7 mouse cellular contexts compared by ENCODE assay signal in the genomic region with DNA sequence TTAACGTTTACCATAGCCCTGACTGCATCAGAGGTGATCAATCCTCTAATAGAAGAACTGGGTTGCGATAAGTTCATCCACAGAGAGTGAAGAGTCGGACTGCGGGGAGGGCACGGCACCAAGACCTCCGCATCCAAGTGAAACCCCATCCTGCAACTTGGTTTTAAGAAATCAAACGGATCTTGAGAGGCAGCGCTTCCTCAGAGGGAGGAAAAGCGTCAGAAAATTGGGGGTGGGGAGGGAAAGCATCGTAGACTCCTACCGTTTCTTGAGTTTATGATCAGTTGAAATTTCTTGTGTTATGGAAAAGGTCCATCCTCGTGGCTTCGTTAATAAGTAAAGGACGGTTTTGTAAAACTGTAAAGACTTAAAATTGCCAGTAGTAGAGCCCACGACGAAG. TPM values are rescaled to one million over a fixed set of nuclear protein-coding genes. Genes with fewer than 3 reads are reported as not detected.
DNase-seq lines count a peak whose midpoint lies in the region; ATAC-seq lines count a peak whose summit lies in the region.

No protein-coding gene starts in this region.

- H3K36me3 ChIP-seq in lung, embryonic 15.5 days = peaks cover 21% of the 10 kb centered on the region; the same call in 1 of the 2 replicates
- H3K36me3 ChIP-seq in forebrain, embryonic 11.5 days (ENCODE audit: control insufficient read depth, insufficient read depth, low read length) = peaks cover 2% of the 10 kb centered on the region; the same call in 1 of the 2 replicates
- peaks cover 43% of the 10 kb centered on the region for H3K36me3 ChIP-seq in limb, embryonic 10.5 days
- H3K36me3 ChIP-seq in neural tube, embryonic 15.5 days = peaks cover 23% of the 10 kb centered on the region

- peak overlapping the region; percentile 88 for H3K4me3 ChIP-seq in lung, embryonic 15.5 days
- H3K4me3 ChIP-seq in forebrain, embryonic 11.5 days (ENCODE audit: low read depth, low read length) = peak overlapping the region; percentile 96
- H3K4me3 ChIP-seq in limb, embryonic 10.5 days = peak overlapping the region; percentile 90
- H3K4me3 ChIP-seq in neural tube, embryonic 15.5 days (replicated peaks) = peak overlapping the region; percentile 95

- no peaks in the 10 kb centered on the region for H3K9me3 ChIP-seq in lung, embryonic 15.5 days
- no peaks in the 10 kb centered on the region; the same call in 1 of the 2 replicates for H3K9me3 ChIP-seq in forebrain, embryonic 11.5 days (ENCODE audit: control insufficient read depth, low read length)
- H3K9me3 ChIP-seq in limb, embryonic 10.5 days (replicated peaks) = no peaks in the 10 kb centered on the region
- no peaks in the 10 kb centered on the region for H3K9me3 ChIP-seq in neural tube, embryonic 15.5 days (replicated peaks)

- 20% methylated on average over 16 of the region's 16 CpGs for WGBS in lung, embryonic 15.5 days
- WGBS in forebrain, embryonic 11.5 days = 36% methylated on average over 16 of the region's 16 CpGs
- WGBS in limb, embryonic 10.5 days = 31% methylated on average over 16 of the region's 16 CpGs
- WGBS in neural tube, embryonic 15.5 days = 22% methylated on average over 16 of the region's 16 CpGs

- no peak for ATAC-seq in lung, embryonic 15.5 days (ENCODE audit: borderline replicate concordance, extremely low read depth, low FRiP score, low TSS enrichment)
- ATAC-seq in forebrain, embryonic 11.5 days (replicated peaks; ENCODE audit: low FRiP score) = no peak
- ATAC-seq in neural tube, embryonic 15.5 days (ENCODE audit: low FRiP score) = no peak

- H3K4me1 ChIP-seq in lung, embryonic 15.5 days = peaks cover 15% of the 10 kb centered on the region; the same call in 1 of the 2 replicates
- 0 out of 2 replicates have a peak, but pooled peaks cover 2% of the 10 kb centered on the region for H3K4me1 ChIP-seq in forebrain, embryonic 11.5 days (replicated peaks; ENCODE audit: control insufficient read depth, insufficient read depth, low read length)
- peaks cover 9% of the 10 kb centered on the region for H3K4me1 ChIP-seq in limb, embryonic 10.5 days
- H3K4me1 ChIP-seq in neural tube, embryonic 15.5 days = peaks cover 24% of the 10 kb centered on the region

- no peaks in the 10 kb centered on the region for H3K27me3 ChIP-seq in lung, embryonic 15.5 days
- H3K27me3 ChIP-seq in forebrain, embryonic 11.5 days (ENCODE audit: control insufficient read depth, insufficient read depth, low read length) = no peaks in the 10 kb centered on the region
- no peaks in the 10 kb centered on the region for H3K27me3 ChIP-seq in limb, embryonic 10.5 days (ENCODE audit: low read depth, poor library complexity, severe bottlenecking)
- no peaks in the 10 kb centered on the region for H3K27me3 ChIP-seq in neural tube, embryonic 15.5 days (replicated peaks)

- peak overlapping the region; percentile 86 for H3K4me2 ChIP-seq in lung, embryonic 15.5 days
- H3K4me2 ChIP-seq in forebrain, embryonic 11.5 days (ENCODE audit: low read depth, low read length, severe bottlenecking) = peak overlapping the region; percentile 72
- H3K4me2 ChIP-seq in neural tube, embryonic 15.5 days = peak overlapping the region; percentile 70

- peak overlapping the region; percentile 95 for H3K9ac ChIP-seq in lung, embryonic 15.5 days
- H3K9ac ChIP-seq in forebrain, embryonic 11.5 days (ENCODE audit: low read length) = peak overlapping the region; percentile 99
- H3K9ac ChIP-seq in neural tube, embryonic 15.5 days (replicated peaks) = peak overlapping the region; percentile 100

- DNase-seq in lung, postnatal 25 days (ENCODE audit: low spot score) = no peak
- no peak for DNase-seq in forebrain, embryonic 11.5 days (ENCODE audit: low spot score)
- no peak for DNase-seq in limb, embryonic 10.5 days (ENCODE audit: low spot score)
- no peak for DNase-seq in cerebellum, adult 11-12 months
- no peak for DNase-seq in B cell, adult 2 months

- peak overlapping the region; percentile 88 for H3K27ac ChIP-seq in lung, embryonic 15.5 days
- H3K27ac ChIP-seq in forebrain, embryonic 11.5 days (ENCODE audit: low read depth, low read length) = no peak overlapping the region
- H3K27ac ChIP-seq in limb, embryonic 10.5 days = peak overlapping the region; percentile 98
- peak overlapping the region; percentile 94 for H3K27ac ChIP-seq in neural tube, embryonic 15.5 days (replicated peaks)

RNA-seq across cellular contexts. Expression of gene Eid2, which starts 0.9 kb away (rescaled TPM):
- 6.6 and 9.0 TPM in 2 replicates for polyA plus RNA-seq in lung, embryonic 15.5 days (2015; fragmentation: Nextera tagmentation; extraction: Ambion mirVana)
- 12.6 and 16.1 TPM in 2 replicates for polyA plus RNA-seq in forebrain, embryonic 11.5 days (2014; fragmentation: Nextera tagmentation; extraction: Ambion mirVana)
- 2.9 and 3.9 TPM in 2 replicates for polyA plus RNA-seq in limb, embryonic 10.5 days (2016; fragmentation: Nextera tagmentation; extraction: Ambion mirVana)
- 6.9 and 18.2 TPM in 2 replicates for polyA plus RNA-seq in neural tube, embryonic 15.5 days (2015; fragmentation: Nextera tagmentation; extraction: Ambion mirVana)

RNA-seq across cellular contexts. Expression of gene Eid2b, which starts 9.0 kb away (rescaled TPM):
- 11.4 and 11.8 TPM in 2 replicates for polyA plus RNA-seq in lung, embryonic 15.5 days (2015; fragmentation: Nextera tagmentation; extraction: Ambion mirVana)
- 15.4 and 17.3 TPM in 2 replicates for polyA plus RNA-seq in forebrain, embryonic 11.5 days (2014; fragmentation: Nextera tagmentation; extraction: Ambion mirVana)
- polyA plus RNA-seq in limb, embryonic 10.5 days (2016; fragmentation: Nextera tagmentation; extraction: Ambion mirVana) = 7.6 and 11.2 TPM in 2 replicates
- polyA plus RNA-seq in neural tube, embryonic 15.5 days (2015; fragmentation: Nextera tagmentation; extraction: Ambion mirVana) = 33.5 and 37.7 TPM in 2 replicates

RNA-seq across cellular contexts. Expression of gene Selenov, which starts 22.4 kb away (rescaled TPM):
- polyA plus RNA-seq in lung, embryonic 15.5 days (2015; fragmentation: Nextera tagmentation; extraction: Ambion mirVana) = not detected in 2 replicates
- 0.24 TPM in 1 of 2 replicates, not detected in the other for polyA plus RNA-seq in forebrain, embryonic 11.5 days (2014; fragmentation: Nextera tagmentation; extraction: Ambion mirVana)
- polyA plus RNA-seq in limb, embryonic 10.5 days (2016; fragmentation: Nextera tagmentation; extraction: Ambion mirVana) = not detected in 2 replicates
- 1.8 and 2.4 TPM in 2 replicates for polyA plus RNA-seq in neural tube, embryonic 15.5 days (2015; fragmentation: Nextera tagmentation; extraction: Ambion mirVana)

RNA-seq across cellular contexts. Expression of gene Dll3, which starts 33.5 kb away (rescaled TPM):
- polyA plus RNA-seq in lung, embryonic 15.5 days (2015; fragmentation: Nextera tagmentation; extraction: Ambion mirVana) = 0.75 and 0.94 TPM in 2 replicates
- polyA plus RNA-seq in forebrain, embryonic 11.5 days (2014; fragmentation: Nextera tagmentation; extraction: Ambion mirVana) = 43.6 and 50.5 TPM in 2 replicates
- polyA plus RNA-seq in limb, embryonic 10.5 days (2016; fragmentation: Nextera tagmentation; extraction: Ambion mirVana) = 0.56 and 2.3 TPM in 2 replicates
- 18.6 and 19.8 TPM in 2 replicates for polyA plus RNA-seq in neural tube, embryonic 15.5 days (2015; fragmentation: Nextera tagmentation; extraction: Ambion mirVana)

RNA-seq across cellular contexts. Expression of gene Timm50, which starts 43.3 kb away (rescaled TPM):
- 146 and 147 TPM in 2 replicates for polyA plus RNA-seq in lung, embryonic 15.5 days (2015; fragmentation: Nextera tagmentation; extraction: Ambion mirVana)
- polyA plus RNA-seq in forebrain, embryonic 11.5 days (2014; fragmentation: Nextera tagmentation; extraction: Ambion mirVana) = 222 and 235 TPM in 2 replicates
- 223 and 243 TPM in 2 replicates for polyA plus RNA-seq in limb, embryonic 10.5 days (2016; fragmentation: Nextera tagmentation; extraction: Ambion mirVana)
- 125 and 136 TPM in 2 replicates for polyA plus RNA-seq in neural tube, embryonic 15.5 days (2015; fragmentation: Nextera tagmentation; extraction: Ambion mirVana)
